Mouse (Mus musculus): Measurements from ENCODE around the gene Gstm5.

GRCm38 (mm10) chr3:107848126-107848525 is 47.5 kb upstream of the Gstm5 start:
- TF ChIP-seq MAX (IDR thresholded peaks at IDR 0.05), result no peak
- no peak for TF ChIP-seq CTCF (IDR thresholded peaks at IDR 0.05; ENCODE audit: control insufficient read depth, insufficient read depth, insufficient read length)
